Mouse (Mus musculus) megakaryocyte, embryonic 14.5 days (primary cell): ENCODE results near the gene Krt88.

Experiments
- FLI1 ChIP-seq: IDR thresholded peaks from 2 replicates; pipeline ENCODE4 v1.6.1; 2012; ENCODE audit warnings: low read length, inconsistent platforms, mixed read lengths
- GATA1 ChIP-seq: IDR thresholded peaks from 3 replicates; pipeline ENCODE4 v1.6.1; 2012; ENCODE audit warnings: mixed read lengths, low read length, inconsistent platforms, borderline replicate concordance

DNA sequence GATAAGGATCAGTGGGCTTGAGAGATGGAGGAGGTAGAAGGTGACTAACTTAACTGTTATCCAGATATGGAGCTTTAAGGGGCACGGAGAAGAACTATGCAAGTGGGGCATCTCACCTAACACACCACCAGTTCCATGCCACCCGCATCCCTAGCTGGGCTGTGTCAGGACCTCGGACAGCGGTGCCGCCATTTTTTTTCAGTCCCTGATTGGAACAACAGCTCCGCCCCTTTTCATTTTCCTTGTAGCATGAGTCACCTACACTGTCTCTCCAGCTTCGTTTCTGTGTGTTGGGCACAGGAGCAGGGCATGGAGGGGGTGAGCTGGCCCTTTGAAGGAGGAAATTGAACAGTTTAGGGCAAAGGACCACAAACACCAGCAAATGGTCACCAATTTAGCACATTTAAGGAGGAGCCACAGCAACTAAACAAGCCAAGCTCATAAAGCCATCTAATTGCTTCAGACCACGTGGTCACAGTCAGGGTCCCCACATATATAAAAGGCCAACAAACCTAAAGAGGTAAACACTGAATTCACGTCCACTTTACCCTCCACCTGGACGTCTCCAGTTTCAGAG is 25.5 kb downstream of the Krt88 start, which contains the start of gene Krt86:
- TF ChIP-seq GATA1 (no peak), FLI1 (no peak)
